Mouse (Mus musculus): ENCODE measurements around the gene Dnajb13.
"Not testable (repeated sequence)": the region's sequence is repeated elsewhere in the genome, so short reads cannot be mapped to it uniquely, and the experiment has no call there.

The Dnajb13 gene

DNA sequence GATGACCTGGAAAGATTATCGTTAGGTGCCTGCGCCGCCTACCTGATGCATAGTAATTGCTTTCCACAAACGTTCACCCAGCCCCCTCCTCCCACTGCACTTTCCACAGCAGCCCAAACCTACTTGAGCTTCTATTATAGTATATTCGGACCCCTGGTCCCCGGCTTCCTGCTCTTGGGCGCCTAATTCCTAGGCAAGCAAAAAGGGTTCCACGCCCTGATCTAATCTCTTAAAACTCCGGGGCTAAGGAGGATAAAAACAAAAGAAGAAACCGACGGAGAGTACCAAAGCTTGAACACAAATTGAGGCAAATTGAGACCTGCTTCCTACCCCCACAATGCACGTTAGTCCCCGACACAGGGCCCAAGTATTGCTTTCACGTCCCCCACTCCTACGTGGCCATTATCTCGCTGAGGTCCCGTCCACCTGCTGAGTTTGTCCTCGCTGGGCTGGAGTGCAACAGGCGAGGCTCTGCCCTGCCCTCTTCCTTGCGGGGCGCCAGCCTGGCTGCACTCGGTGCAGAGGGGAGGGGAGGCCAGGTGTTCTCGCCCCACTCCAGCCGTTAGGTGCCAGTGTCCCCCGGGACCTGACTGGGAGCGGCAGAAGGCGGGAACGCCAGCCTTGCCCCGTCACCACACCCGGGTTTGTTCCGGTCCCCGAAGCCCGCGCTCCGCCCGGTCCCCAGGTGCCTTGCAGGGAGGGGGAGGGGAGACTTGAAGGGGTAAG is 22.2 kb downstream of the Dnajb13 start:
- peak in 1 of 2 experiments; percentile 3 for DNase-seq (ENCODE audit: low read depth in 2 of 2, low spot score in 2 of 2)

DNA sequence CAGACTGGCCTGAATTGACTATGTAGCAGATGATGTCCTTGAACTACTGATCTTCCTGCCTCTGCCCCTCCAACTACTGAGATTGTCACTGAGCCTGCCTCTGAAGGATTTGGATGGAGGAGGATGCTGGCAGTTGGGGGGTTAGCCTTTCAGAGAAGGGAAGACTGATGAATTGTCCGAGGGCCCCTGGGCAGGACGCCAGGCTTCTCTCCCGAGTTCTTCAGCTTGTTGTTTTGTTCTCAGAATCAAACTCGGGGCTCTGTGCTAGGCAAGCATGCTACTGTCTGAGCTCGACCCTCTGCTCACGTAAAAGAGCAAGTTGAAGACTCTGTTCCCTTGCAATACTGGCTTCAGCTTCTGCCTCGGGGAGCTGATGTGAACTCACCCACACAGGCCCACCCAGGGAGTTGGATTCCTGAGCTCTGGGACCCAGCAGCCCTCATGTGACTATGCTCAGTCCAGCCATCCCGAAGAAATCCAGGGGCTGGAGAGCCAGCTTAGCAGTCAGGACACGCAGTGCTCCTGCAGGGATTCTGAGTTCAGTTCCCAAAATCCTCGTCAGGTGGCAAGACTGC is 26.2 kb downstream of the Dnajb13 start:
- no peak for DNase-seq (ENCODE audit: low read depth in 2 of 2, low spot score in 2 of 2)

DNA sequence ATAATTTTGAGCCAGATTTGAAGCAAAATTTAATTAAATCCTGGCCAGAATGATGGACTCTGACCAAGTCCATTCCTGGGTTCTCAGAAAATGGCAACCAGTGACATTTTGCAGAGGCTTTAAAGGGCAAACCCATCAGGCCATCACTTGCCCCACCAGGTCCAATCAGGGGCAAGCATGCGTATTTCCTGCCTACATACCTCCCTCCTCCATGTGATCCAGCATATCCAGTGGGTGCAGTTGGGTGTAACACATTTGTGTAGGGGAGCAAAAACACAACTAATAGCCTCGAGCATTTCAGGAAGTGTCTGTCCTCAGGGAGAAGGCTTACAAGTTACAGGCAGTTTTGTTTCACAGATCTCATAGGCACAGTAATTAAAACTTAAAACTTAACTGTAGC is 27.5 kb downstream of the Dnajb13 start:
- no peak for DNase-seq (ENCODE audit: low read depth in 2 of 2, low spot score in 2 of 2)

DNA sequence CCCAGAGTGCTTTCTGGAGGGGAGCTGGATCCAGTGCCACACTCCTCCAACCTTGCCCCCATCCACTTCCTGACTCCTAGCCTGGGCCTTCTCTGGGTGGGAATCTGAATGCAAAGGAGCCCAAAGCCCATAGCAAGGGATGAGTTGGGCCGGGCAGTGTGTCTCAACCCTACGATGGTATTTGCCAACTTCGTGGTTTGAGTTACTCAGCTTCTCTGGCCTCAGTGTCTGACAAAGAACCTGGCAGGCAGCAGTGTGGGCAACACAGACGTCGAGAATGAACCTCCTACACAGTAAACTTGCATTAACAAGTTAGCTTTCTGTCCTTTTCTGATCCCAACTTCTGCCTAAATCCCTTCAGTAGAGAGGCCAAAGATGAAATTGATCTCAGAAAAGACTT is 30.3 kb downstream of the Dnajb13 start:
- DNase-seq (ENCODE audit: low read depth in 2 of 2, low spot score in 2 of 2) = no peak

DNA sequence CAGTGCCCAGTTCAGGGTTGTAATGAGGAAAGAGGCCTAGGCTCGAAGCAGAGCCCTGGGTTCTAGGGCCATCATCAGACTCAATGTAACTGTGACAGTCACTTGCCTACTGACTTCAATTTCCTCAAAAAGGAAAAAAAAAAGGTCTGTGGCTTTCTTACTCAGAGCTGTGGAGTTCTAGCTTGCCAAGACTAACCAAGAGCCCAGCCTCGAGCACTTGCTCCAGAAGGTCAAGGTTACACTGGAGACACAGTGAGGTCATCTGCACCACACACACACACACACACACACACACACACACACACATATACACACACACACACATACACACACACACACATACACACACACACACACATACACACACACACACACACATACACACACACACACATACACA is 32.7 kb downstream of the Dnajb13 start:
- DNase-seq (ENCODE audit: low read depth in 2 of 2, low spot score in 2 of 2) = not testable (repeated sequence)

DNA sequence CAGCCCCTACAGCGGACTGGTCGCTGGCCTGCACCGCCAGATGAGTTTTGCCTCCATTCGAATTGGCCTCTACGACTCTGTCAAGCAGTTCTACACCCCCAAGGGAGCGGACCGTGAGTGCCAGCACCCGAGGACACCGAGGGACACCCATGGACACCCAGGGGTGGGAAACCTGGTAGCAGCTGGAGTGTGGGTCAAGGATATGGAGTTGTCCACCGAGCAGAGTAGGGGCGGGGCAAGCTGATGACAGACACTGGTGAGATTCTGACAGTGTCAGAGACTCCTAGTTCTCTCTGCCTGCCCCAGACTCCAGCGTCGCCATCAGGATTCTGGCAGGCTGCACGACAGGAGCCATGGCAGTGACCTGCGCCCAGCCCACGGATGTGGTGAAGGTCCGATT is 34.6 kb downstream of the Dnajb13 start:
- no peak for DNase-seq (ENCODE audit: low read depth in 2 of 2, low spot score in 2 of 2)

DNA sequence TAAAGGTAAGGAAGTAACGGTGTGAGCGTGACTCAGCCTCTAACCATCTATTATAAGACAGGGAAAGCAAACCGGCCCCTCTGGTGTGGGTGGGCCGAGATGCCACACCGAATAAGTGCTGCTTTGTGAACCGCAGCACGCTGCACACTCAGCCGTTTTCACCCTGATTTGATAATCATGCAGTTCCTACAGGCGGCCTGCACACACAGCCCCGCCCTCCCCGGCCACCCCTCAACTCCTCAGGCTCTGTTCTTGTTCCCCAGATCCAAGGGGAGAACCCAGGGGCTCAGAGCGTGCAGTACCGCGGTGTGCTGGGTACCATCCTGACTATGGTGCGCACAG is 35.0 kb downstream of the Dnajb13 start:
- DNase-seq (ENCODE audit: low read depth in 2 of 2, low spot score in 2 of 2) = no peak

DNA sequence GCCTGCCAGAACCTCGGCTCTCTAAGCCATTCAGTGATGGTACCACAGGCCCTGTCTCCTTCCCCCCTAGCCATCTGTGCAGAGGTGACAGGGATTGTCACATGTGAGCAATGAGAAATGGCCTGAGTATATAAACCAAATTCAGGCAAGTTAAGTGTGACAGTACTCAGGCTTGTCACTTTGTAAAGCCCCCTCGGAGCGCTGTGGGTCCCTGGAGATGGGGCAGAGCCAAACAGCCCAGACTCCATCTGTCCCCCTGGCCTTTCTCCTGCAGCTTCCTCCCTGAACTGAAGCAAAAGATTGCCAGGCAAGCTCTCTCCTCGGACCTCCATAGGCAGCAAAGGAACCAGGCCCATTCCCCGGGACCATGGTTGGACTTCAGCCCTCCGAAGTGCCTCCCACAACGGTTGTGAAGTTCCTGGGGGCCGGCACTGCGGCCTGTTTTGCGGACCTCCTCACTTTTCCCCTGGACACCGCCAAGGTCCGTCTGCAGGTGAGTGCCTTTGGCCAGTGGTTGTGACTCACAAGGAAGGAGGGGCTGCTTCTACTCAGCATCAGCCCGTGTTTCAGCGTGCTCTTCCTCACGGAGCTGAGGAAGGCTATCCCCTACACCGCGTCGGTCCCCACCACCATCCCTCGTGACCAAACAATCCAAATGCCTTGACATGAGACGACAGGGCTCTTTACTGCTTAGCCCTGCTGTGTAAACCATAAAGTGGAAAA is 35.5 kb downstream of the Dnajb13 start:
- DNase-seq (ENCODE audit: low read depth in 2 of 2, low spot score in 2 of 2) = no peak

DNA sequence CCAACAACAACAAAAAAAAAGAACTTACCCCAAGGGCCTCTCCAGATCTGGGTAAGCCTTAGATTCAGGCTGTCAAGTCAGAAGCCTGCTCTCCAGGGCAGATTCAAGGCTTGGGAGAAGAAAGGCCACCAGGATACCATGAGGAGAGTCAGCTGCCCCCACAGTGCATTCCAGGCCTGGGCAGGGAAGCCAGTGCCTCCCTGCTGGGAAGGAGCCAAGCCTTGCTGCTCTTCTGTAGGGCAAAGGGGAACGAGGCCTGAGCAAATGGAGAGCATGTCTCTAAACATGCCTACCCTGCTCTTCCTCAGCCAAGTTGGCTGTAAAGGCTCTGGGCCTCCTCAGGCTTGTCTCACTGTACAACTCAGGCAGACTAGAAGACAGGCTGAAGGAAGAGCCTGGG is 40.1 kb downstream of the Dnajb13 start:
- no peak for DNase-seq (ENCODE audit: low read depth in 2 of 2, low spot score in 2 of 2)

DNA sequence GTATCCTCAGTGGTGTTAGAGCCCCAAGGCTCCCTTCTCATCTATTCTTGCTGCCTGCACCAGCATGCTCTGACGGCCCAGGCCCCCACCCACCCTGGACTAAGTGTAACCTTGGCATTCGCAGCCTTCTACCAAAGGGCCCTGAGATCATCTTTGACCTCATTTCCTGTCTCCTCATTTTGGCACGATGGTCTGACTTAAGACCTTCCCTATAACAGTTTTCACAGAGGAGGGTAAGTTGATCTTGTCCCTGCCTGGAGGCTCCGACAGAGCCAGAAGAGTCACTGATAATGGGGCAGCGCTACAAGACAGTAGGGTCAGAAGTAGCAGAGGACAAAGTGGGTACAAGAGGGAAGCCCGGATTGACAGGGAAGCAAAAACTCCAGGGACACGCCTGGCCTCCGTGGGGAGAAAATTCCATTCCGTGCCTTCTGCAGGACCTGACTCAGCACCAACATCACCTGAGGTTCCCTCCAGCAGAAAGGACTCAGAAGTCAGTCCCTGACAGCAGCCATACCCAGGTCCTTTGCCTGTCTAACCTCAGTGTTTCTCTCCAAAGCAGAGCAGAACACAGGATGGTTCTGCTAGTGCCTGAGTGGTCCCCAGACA is 40.8 kb downstream of the Dnajb13 start:
- DNase-seq (ENCODE audit: low read depth in 2 of 2, low spot score in 2 of 2) = no peak

DNA sequence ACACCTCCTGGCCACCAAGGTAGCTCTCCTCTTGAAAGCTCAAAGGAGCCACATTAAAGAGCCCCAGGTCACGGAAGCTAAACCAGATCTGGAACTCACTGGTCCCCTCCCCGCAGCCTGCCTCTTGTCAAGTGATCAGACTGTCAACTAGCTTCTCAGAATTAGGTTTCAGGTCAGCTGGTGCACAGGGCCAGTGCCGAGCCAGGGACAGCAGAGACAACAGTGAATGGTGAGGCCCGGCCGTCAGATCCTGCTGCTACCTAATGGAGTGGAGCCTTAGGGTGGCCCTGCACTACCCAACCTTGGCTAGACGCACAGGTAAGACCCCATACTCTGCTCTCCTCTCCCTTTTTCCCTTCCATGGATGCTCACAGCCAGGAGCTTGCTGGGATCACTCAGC is 42.0 kb downstream of the Dnajb13 start, which contains the start of gene Ucp3:
TSS of gene Ucp3 (plus strand) at position 214 of the 400 bp plus-strand sequence.
- DNase-seq (ENCODE audit: low read depth in 2 of 2, low spot score in 2 of 2) = no peak

DNA sequence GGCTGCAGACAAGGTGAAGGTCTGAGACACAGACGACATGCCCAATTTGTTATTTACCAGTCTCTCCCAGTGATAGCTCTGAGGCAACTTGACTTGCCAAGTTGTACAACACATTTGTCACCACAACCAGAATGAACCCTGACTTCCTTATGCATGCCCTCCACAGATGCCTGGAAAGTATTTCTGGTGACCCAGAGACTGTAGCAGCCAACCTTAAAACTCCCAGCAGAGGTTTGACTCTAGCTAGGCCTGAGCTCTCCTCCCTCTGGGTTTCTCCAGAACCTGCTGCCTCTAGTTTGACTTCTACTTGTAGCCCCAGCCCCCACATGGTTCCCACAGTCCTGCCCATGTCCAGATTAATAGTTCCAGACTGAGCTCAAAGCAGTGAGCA is 43.4 kb downstream of the Dnajb13 start:
- no peak for DNase-seq (ENCODE audit: low read depth in 2 of 2, low spot score in 2 of 2)

DNA sequence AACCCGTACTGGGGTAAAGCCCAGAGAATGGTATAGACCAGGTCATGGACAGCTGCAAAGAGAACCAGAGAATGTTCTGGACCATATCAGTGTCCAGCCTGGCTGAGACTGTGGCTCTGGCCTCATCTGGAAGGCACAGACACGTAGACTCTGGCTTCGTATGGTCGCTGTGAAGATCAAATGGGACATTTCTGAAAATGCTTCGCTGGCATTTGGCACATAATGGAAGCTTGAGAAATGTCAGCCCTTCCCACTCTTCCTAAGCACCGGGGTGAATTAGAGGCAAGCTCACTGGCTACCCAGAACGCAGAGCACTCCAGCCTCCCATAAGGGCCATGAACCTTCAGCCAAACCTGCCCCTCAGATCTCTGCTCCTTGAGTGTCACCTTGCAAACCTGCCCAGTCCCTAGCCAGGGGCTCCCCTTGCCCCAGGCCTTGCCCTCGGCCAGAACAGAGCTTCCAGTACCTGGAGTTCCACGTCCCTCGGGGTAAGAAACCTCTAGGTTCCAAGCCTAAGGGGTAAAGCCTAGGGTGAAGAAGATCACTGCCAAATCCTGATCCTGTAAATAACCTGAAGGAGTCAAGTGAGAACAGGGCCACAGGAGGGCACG is 43.9 kb downstream of the Dnajb13 start:
- no peak for DNase-seq (ENCODE audit: low read depth in 2 of 2, low spot score in 2 of 2)

DNA sequence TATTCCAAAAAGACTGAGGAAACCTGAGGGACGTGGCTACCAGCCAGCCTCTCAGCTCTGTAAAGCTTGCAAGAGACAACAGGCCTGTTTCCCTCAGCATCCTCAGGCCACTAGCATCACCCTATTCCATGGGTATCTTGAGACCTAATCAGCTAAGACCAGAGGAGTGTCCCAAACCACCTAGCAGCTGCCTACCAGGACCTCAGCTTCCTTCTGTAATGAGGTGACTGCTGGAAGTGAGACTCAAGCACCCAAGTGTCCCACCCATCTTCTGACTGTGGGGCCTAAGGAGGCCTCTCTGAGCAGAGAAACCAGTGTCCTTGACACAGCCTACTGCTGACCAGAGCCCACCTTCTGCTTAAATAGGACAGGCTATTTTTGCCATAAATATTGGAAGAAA is 45.3 kb downstream of the Dnajb13 start:
- DNase-seq (ENCODE audit: low read depth in 2 of 2, low spot score in 2 of 2) = no peak

DNA sequence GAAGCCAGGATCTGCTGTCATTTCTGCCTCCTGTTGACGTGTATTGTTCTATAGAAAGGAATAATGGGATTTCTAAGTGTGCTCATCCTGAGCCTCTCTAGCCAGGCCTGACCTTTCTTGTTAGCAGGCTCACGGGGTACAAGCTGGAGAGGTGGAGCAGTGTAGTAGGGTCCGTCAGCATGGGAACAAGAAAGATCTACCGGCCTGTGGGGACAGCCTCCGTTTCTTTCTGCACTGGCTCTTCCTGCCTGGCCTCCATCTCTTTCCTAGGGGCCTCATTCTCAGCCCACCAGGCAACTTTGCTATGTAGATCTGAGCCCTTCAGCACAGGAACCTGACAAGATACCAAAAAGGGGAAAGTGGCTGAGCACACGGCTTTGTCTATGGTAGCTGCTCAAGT is 46.0 kb downstream of the Dnajb13 start:
- no peak for DNase-seq (ENCODE audit: low read depth in 2 of 2, low spot score in 2 of 2)

DNA sequence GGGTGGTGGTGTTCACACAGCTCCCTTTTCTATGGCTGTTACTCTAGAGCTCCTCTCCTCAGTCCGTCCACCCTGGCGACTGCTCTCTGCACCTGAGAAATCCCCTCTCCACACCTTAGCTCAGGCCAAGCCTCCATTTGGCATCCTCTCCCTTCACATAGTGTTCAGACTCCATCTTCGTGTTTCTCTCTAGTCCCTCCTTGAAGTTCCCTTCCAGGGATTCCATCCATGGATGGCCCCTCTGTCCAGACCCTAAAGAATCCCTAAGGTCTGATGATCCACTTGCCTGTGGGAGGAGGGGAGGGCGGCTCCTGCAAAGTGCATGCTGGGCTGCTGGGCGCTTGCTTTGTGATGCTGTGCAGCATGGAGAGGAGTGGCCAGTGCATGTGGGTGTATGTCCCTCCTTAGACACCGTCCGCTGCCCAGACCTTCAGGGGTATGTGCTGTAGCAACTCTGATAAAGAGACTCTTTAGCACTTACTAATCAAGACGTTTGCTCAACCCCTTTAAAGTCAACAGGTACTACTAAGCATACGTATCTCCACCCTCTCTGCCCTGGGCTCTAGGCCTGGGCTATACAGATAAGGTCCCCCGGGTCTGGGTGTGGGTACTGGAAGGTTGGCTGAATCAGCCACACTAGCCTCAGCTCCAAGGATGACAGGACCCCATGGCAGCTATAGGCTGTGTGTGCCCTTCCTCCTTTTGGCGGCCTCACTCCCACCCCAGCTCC is 47.8 kb downstream of the Dnajb13 start:
- no peak for DNase-seq (ENCODE audit: low read depth in 2 of 2, low spot score in 2 of 2)

DNA sequence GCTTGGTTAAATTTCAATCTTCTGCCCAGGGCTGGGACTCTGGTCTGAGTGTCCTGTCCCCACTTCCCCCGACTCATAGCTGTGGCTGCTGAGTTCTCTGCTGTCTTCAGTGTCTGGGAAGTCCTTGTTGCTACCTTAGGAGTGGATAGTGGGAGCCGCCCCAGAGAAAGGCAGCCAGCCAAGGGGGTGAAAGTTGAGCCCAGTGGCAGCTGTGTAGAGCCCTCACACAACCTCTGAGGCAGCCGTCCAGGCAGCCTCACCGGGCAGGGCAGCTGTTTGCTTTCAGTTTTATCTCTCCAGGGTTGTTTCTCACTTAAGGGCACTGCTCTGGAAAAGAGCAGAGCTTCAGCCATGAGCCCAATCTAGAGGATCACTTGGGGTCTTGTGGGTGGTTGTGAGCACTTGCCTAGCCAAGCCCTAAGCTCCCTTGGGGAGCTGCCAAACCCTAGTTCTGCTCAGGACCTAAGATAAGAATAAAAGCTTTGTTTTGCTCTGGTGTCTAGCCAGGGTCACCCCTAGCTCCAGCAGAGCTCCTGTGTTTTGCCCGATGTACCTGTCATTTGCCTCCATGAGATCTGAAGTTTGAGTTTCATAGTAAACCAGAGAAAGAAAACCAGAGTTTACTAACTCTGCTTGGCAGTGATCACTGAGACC is 49.0 kb downstream of the Dnajb13 start:
- DNase-seq (ENCODE audit: low read depth in 2 of 2, low spot score in 2 of 2) = no peak

DNA sequence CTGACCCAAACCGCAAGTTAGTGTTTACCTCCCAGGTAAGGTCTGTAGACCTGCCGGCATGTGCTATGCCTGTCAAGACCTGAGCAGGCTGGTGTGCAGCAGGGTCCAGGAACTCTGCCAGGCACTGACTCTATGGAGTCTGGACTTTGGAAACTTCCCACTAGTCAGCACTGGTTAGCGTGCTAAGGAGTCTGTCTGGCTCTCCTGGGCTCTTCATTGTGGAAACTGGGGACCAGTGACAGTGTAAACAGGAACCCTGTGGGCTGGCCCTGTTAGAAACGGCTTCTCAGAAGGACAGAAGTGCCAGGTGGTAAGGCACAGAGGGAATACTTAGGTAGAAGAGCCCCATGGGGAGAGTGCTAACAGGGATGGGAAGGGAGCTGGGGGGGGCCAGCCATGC is 49.5 kb downstream of the Dnajb13 start:
- no peak for DNase-seq (ENCODE audit: low read depth in 2 of 2, low spot score in 2 of 2)

DNA sequence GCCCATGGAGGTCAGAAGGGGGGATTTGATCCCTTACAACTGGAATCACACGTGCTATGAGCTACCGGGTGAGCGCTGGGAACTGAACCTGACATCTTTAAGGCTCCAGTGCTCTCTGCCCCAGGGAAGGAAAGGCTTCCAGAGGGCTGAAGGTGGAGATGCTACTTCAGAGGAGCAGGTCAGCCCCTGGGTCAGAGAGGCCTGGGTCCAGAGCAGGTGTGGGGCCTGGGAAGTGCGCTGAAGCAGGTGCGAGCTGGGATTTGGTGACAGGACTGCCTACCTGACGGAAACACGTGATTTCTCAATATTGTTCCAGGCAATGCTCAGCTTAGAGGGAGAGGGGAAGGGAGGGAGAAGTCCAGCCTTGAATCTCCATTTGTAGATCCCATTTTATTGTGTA is 50.5 kb downstream of the Dnajb13 start:
- DNase-seq (ENCODE audit: low read depth in 2 of 2, low spot score in 2 of 2) = no peak

DNA sequence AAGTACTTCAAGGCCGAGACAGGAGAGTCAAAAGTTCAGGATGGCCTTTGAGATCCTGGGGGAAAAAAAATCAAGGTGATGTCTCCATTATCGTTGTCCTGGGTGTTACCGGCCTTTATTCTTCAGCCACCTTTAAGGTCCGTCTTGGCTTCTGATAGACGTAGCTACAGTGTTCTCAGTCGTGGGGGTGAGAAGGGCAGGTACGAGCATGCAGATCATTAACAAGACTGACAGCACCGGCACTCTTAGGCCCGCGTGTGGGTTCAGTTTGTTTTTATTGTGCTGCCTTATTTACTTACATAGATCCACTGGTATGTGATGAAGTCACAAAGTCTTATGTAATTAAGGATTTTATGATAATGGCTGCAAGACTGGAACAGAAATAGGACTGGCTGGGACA is 51.0 kb downstream of the Dnajb13 start:
- DNase-seq (ENCODE audit: low read depth in 2 of 2, low spot score in 2 of 2) = no peak

DNA sequence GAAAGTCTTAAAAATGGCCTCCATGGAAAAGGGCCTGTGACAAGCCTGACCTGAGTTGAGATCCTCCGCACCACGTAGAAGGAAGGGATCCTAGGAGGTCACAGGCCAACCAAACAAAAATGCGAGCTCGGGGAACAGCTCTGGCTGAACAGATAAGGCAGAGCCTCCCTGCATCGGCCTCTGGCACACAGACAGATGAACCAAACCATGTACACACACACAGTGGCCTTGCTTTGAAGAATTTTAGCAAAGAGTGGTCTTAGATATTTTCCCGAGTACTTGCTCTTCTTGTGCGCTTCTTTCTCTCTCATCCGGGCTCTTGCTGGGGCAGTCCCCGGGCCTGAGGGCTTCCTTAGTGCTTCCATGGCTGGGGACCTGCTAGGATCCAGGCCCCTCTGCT is 51.6 kb downstream of the Dnajb13 start:
- DNase-seq (ENCODE audit: low read depth in 2 of 2, low spot score in 2 of 2) = no peak
